Mouse (Mus musculus): ENCODE measurements at regions not wholly inside any gene's neighbourhood (a gene's known extent, or its start where the extent isn't known, plus 50 kb on each side); places are given as distances from the start of the nearest gene placed in this dataset.

DNA sequence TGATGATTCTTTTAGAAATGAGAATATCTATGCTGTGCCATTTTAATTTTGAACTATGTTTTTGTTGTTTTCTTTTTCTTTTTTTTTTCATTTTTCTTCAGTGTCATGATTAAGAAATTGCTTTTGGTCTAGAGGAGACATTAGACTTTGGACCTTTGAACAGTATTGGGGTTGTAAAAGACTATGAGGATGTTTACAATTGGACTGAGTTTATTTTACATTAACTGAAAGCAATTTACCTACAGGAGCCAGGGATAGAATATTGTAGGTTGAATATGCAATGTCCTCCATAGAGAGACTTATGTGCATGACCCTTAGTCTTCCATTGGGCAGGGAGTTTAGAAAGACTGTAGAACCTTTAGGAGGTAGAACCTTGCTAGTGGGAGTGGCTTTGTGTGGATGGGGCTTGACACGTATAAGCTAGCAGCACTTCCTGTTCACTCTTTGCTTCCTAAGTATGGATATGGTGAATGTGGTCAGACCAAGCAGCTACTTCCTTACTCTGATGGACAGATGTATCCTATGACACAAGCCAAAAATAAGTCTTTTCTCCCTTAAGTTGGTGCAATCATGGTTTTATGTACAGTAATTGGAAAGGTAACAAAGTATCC lies 516.5 kb downstream of the 1190002N15Rik start:
- Histone ChIP-seq H3K4me3 (ENCODE audit: low read depth, low read length) (no peak overlapping the region), H3K27me3 (ENCODE audit: insufficient read depth, low read length) (no peaks in the 10 kb centered on the region), H3K36me3 (ENCODE audit: insufficient read depth, low read length) (no peaks in the 10 kb centered on the region), H3K4me2 (ENCODE audit: low read depth, low read length, poor library complexity, severe bottlenecking) (no peak overlapping the region), H3K4me1 (ENCODE audit: insufficient read depth, low read length) (no peaks in the 10 kb centered on the region), H3K9me3 (ENCODE audit: low read length) (no peaks in the 10 kb centered on the region), H3K27ac (ENCODE audit: low read depth, low read length) (no peak overlapping the region), H3K9ac (replicated peaks; ENCODE audit: low read length, poor library complexity, severe bottlenecking) (no peak overlapping the region)
- TF ChIP-seq CTCF (IDR thresholded peaks at IDR 0.05): no peak
- no peak for DNase-seq (ENCODE audit: low spot score)
- 90% methylated on average over 1 of the region's 1 CpGs for WGBS
- no peak for ATAC-seq (ENCODE audit: low FRiP score)

DNA sequence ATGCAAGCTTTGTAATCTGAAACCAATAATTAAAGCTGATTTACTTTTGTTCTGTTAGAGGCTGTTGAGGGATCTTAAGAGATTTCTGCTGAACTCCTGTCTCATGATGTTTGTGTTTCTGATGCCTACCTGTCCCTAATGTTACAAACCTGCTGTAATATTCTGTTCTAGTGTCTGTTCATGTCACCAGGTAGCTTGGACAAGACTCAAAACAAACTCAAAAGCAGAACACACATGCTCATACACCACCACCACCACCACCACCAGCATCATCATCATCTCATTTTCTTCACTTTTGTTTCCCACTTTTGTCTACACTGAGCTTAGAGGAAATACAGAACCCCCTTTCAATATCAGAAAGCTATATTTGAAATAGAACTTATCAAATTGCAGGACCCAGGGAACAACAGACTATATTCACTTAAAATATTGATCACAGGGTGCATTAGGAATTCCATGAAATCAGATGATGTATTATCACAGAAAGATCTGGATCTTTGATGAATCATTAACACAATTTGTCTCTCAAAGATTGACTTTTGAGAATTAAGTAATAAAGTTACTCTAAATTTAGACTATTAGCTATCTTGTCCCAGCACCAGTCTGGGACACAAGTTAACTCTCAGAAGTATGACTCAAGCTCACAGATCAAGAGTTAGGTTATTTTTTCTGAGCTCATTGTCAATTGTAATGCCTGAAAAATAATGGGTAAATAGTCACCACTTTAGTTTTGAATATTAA lies 521.0 kb downstream of the 1190002N15Rik start:
- no peak for DNase-seq (ENCODE audit: low spot score)
- TF ChIP-seq CTCF (IDR thresholded peaks at IDR 0.05): no peak
- H3K27me3 ChIP-seq (ENCODE audit: insufficient read depth, low read length): no peaks in the 10 kb centered on the region
- ATAC-seq (ENCODE audit: low FRiP score): no peak
- H3K9ac ChIP-seq (replicated peaks; ENCODE audit: low read length, poor library complexity, severe bottlenecking): no peak overlapping the region
- H3K36me3 ChIP-seq (ENCODE audit: insufficient read depth, low read length): no peaks in the 10 kb centered on the region
- no peak overlapping the region for H3K4me2 ChIP-seq (ENCODE audit: low read depth, low read length, poor library complexity, severe bottlenecking)
- H3K27ac ChIP-seq (ENCODE audit: low read depth, low read length): no peak overlapping the region
- H3K4me1 ChIP-seq (ENCODE audit: insufficient read depth, low read length): no peaks in the 10 kb centered on the region
- no peak overlapping the region for H3K4me3 ChIP-seq (ENCODE audit: low read depth, low read length)
- H3K9me3 ChIP-seq (ENCODE audit: low read length): no peaks in the 10 kb centered on the region

DNA sequence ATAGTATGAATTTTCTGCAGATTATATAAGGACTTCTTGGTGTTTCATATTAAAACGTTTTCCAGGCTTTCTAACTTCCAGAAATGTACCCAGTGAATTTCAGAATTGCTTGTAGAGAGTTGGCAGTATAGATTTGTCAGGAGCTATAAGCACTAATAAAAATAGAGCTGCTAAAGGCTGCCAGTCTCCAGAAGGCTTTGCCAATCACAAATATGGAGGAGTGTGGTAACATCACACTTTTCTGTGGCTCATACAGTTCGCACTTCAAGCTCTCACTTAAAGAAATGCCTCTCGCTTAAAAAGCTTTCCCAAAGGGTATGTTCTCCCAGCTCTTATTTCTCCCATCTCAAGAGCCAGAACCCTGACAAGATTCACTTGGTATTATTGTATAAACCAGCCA lies 545.7 kb downstream of the 1190002N15Rik start:
- Histone ChIP-seq H3K4me3 (ENCODE audit: low read depth, low read length) (no peak overlapping the region), H3K27me3 (ENCODE audit: insufficient read depth, low read length) (no peaks in the 10 kb centered on the region), H3K4me1 (ENCODE audit: insufficient read depth, low read length) (no peaks in the 10 kb centered on the region), H3K9ac (replicated peaks; ENCODE audit: low read length, poor library complexity, severe bottlenecking) (no peak overlapping the region), H3K4me2 (ENCODE audit: low read depth, low read length, poor library complexity, severe bottlenecking) (no peak overlapping the region), H3K27ac (ENCODE audit: low read depth, low read length) (no peak overlapping the region), H3K36me3 (ENCODE audit: insufficient read depth, low read length) (no peaks in the 10 kb centered on the region), H3K9me3 (ENCODE audit: low read length) (no peaks in the 10 kb centered on the region)
- ATAC-seq (ENCODE audit: low FRiP score) (no peak), DNase-seq (ENCODE audit: low spot score) (no peak)
- TF ChIP-seq CTCF (IDR thresholded peaks at IDR 0.05): no peak
- 75% methylated on average over 3 of the region's 3 CpGs for WGBS

- H3K27ac ChIP-seq (ENCODE audit: low read depth, low read length): no peak overlapping the region
- 61% methylated on average over 1 of the region's 1 CpGs for WGBS
- no peak overlapping the region for H3K4me3 ChIP-seq (ENCODE audit: low read depth, low read length)
- no peak overlapping the region for H3K9ac ChIP-seq (replicated peaks; ENCODE audit: low read length, poor library complexity, severe bottlenecking)
- no peaks in the 10 kb centered on the region for H3K9me3 ChIP-seq (ENCODE audit: low read length)
- no peak overlapping the region for H3K4me2 ChIP-seq (ENCODE audit: low read depth, low read length, poor library complexity, severe bottlenecking)
- H3K27me3 ChIP-seq (ENCODE audit: insufficient read depth, low read length): no peaks in the 10 kb centered on the region
- no peaks in the 10 kb centered on the region for H3K4me1 ChIP-seq (ENCODE audit: insufficient read depth, low read length)
- DNase-seq (ENCODE audit: low spot score): no peak
- no peak for ATAC-seq (ENCODE audit: low FRiP score)
- H3K36me3 ChIP-seq (ENCODE audit: insufficient read depth, low read length): no peaks in the 10 kb centered on the region
- no peak for TF ChIP-seq CTCF (IDR thresholded peaks at IDR 0.05)
Measured at GRCm38 (mm10) chr9:93991141-93991540, 546.7 kb downstream of the 1190002N15Rik start.

DNA sequence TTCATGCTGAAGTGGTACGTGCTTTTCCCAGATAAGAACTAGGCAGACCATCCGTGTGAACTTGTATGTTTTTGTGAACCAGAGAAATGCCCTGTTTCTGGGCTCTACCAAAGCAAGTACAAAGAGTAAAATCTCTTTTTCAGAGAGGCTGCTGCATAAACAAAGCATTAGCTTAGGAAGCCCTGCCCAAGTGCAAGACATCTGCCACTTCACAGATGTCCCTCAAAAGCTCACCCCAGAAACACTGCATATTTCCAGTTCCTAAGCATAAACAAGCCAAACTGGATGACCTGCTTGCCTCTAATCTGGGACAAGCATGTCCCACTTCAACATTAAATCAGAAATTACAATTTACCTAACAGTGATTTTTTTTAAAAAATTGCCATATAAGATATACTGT lies 556.7 kb downstream of the 1190002N15Rik start:
- WGBS: 53% methylated on average over 2 of the region's 2 CpGs
- H3K4me1 ChIP-seq (ENCODE audit: insufficient read depth, low read length): no peaks in the 10 kb centered on the region
- DNase-seq (ENCODE audit: low spot score): no peak
- no peak for TF ChIP-seq CTCF (IDR thresholded peaks at IDR 0.05)
- no peak overlapping the region for H3K4me2 ChIP-seq (ENCODE audit: low read depth, low read length, poor library complexity, severe bottlenecking)
- no peak overlapping the region for H3K27ac ChIP-seq (ENCODE audit: low read depth, low read length)
- no peak overlapping the region for H3K4me3 ChIP-seq (ENCODE audit: low read depth, low read length)
- ATAC-seq (ENCODE audit: low FRiP score): no peak
- no peak overlapping the region for H3K9ac ChIP-seq (replicated peaks; ENCODE audit: low read length, poor library complexity, severe bottlenecking)
- no peaks in the 10 kb centered on the region for H3K36me3 ChIP-seq (ENCODE audit: insufficient read depth, low read length)
- no peaks in the 10 kb centered on the region for H3K9me3 ChIP-seq (ENCODE audit: low read length)
- H3K27me3 ChIP-seq (ENCODE audit: insufficient read depth, low read length): no peaks in the 10 kb centered on the region

DNA sequence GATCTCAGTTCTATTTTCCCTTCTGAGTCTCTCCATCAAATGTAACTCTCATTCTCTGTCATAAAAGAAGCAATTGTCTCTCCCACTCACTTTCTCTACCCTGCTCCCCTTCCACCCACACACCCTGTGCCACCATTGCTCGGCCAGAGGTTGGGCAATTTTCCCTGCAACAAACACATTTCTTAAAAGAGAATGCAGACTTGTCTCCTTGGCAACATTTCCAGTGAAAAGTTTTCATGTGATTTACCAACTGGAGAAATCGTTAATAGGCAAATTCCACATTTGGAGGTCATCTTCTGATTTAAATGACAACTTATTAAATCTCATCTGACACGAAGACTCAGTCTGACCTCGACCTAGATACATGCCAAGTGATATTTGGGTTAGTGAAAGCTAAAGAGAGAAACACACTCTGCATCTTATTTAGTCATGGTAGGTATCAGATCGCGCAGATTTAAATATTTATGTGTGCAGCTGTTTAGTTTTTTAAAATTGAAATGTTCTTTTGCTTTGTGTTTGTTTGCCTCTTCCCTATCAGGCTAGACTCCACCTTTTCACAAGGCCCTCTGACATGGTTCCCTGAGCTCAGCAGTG lies 568.1 kb downstream of the 1190002N15Rik start:
- no peaks in the 10 kb centered on the region for H3K27me3 ChIP-seq (ENCODE audit: insufficient read depth, low read length)
- DNase-seq (ENCODE audit: low spot score) (no peak), ATAC-seq (ENCODE audit: low FRiP score) (no peak)
- H3K9ac ChIP-seq (replicated peaks; ENCODE audit: low read length, poor library complexity, severe bottlenecking): no peak overlapping the region
- no peak overlapping the region for H3K27ac ChIP-seq (ENCODE audit: low read depth, low read length)
- no peak overlapping the region for H3K4me2 ChIP-seq (ENCODE audit: low read depth, low read length, poor library complexity, severe bottlenecking)
- no peaks in the 10 kb centered on the region for H3K36me3 ChIP-seq (ENCODE audit: insufficient read depth, low read length)
- H3K9me3 ChIP-seq (ENCODE audit: low read length): no peaks in the 10 kb centered on the region
- H3K4me3 ChIP-seq (ENCODE audit: low read depth, low read length): no peak overlapping the region
- 60% methylated on average over 6 of the region's 6 CpGs for WGBS
- no peak for TF ChIP-seq CTCF (IDR thresholded peaks at IDR 0.05)
- H3K4me1 ChIP-seq (ENCODE audit: insufficient read depth, low read length): no peaks in the 10 kb centered on the region

All from midbrain, postnatal 0 days (tissue).